Mouse (Mus musculus): ENCODE measurements around the gene Adarb1. TPM values are rescaled to one million over a fixed set of nuclear protein-coding genes. Genes with fewer than 3 reads are reported as not detected.

The Adarb1 gene
- polyA plus RNA-seq, 1 experiment from 2014 or later = 5.4 TPM

GRCm38 (mm10) chr10:77440841-77441755 lies 23.0 kb upstream of the Adarb1 start:
- H3K9ac ChIP-seq (ENCODE audit: low read depth, low read length) = no peak overlapping the region
- WGBS = 61% methylated on average over 18 of the region's 19 CpGs
- peak; percentile 27 for DNase-seq (ENCODE audit: low spot score)
- no peak overlapping the region for H3K27ac ChIP-seq (replicated peaks; ENCODE audit: low read depth, low read length)
- H3K36me3 ChIP-seq (ENCODE audit: control insufficient read depth, insufficient read depth, low read length) = no peaks in the 10 kb centered on the region
- peaks cover 9% of the 10 kb centered on the region for H3K9me3 ChIP-seq (ENCODE audit: control insufficient read depth, low read length)
- no peak overlapping the region for H3K4me3 ChIP-seq (ENCODE audit: low read depth, low read length)
- H3K27me3 ChIP-seq (replicated peaks; ENCODE audit: control insufficient read depth, insufficient read depth, low read length) = no peaks in the 10 kb centered on the region
- H3K4me1 ChIP-seq (ENCODE audit: control insufficient read depth, insufficient read depth, low read length) = 0 out of 2 replicates have a peak, but pooled peaks cover 6% of the 10 kb centered on the region
- peak; percentile 54; the same call in 1 of the 2 replicates for ATAC-seq (ENCODE audit: low read depth)
- no peak overlapping the region for H3K4me2 ChIP-seq (ENCODE audit: low read depth, low read length)

GRCm38 (mm10) chr10:77440286-77440685 lies 22.2 kb upstream of the Adarb1 start:
- Histone ChIP-seq H3K27ac (replicated peaks; ENCODE audit: low read depth, low read length) (no peak overlapping the region), H3K27me3 (replicated peaks; ENCODE audit: control insufficient read depth, insufficient read depth, low read length) (no peaks in the 10 kb centered on the region), H3K36me3 (ENCODE audit: control insufficient read depth, insufficient read depth, low read length) (no peaks in the 10 kb centered on the region), H3K4me2 (ENCODE audit: low read depth, low read length) (no peak overlapping the region), H3K9me3 (ENCODE audit: control insufficient read depth, low read length) (peaks cover 6% of the 10 kb centered on the region), H3K4me3 (ENCODE audit: low read depth, low read length) (no peak overlapping the region), H3K9ac (ENCODE audit: low read depth, low read length) (no peak overlapping the region), H3K4me1 (ENCODE audit: control insufficient read depth, insufficient read depth, low read length) (0 out of 2 replicates have a peak, but pooled peaks cover 6% of the 10 kb centered on the region)
- ATAC-seq (ENCODE audit: low read depth) = no peak
- no peak for DNase-seq (ENCODE audit: low spot score)
- WGBS = 29% methylated on average over 6 of the region's 6 CpGs

GRCm38 (mm10) chr10:77439026-77439425 lies 21.0 kb upstream of the Adarb1 start:
- 84% methylated on average over 3 of the region's 3 CpGs for WGBS
- Histone ChIP-seq H3K4me2 (ENCODE audit: low read depth, low read length) (no peak overlapping the region), H3K4me3 (ENCODE audit: low read depth, low read length) (no peak overlapping the region), H3K4me1 (ENCODE audit: control insufficient read depth, insufficient read depth, low read length) (peaks cover 18% of the 10 kb centered on the region), H3K27me3 (replicated peaks; ENCODE audit: control insufficient read depth, insufficient read depth, low read length) (no peaks in the 10 kb centered on the region), H3K36me3 (ENCODE audit: control insufficient read depth, insufficient read depth, low read length) (no peaks in the 10 kb centered on the region), H3K27ac (replicated peaks; ENCODE audit: low read depth, low read length) (no peak overlapping the region), H3K9ac (ENCODE audit: low read depth, low read length) (no peak overlapping the region), H3K9me3 (ENCODE audit: control insufficient read depth, low read length) (no peaks in the 10 kb centered on the region)
- ATAC-seq (ENCODE audit: low read depth) = no peak
- no peak for DNase-seq (ENCODE audit: low spot score)

GRCm38 (mm10) chr10:77438021-77438420 lies 20.0 kb upstream of the Adarb1 start:
- ATAC-seq (ENCODE audit: low read depth) (no peak), DNase-seq (ENCODE audit: low spot score) (no peak)
- WGBS = 42% methylated on average over 1 of the region's 1 CpGs
- H3K9me3 ChIP-seq (ENCODE audit: control insufficient read depth, low read length) = no peaks in the 10 kb centered on the region
- H3K4me1 ChIP-seq (ENCODE audit: control insufficient read depth, insufficient read depth, low read length) = peaks cover 19% of the 10 kb centered on the region
- no peaks in the 10 kb centered on the region for H3K27me3 ChIP-seq (replicated peaks; ENCODE audit: control insufficient read depth, insufficient read depth, low read length)
- no peak overlapping the region for H3K9ac ChIP-seq (ENCODE audit: low read depth, low read length)
- H3K4me2 ChIP-seq (ENCODE audit: low read depth, low read length) = no peak overlapping the region
- no peak overlapping the region for H3K27ac ChIP-seq (replicated peaks; ENCODE audit: low read depth, low read length)
- no peak overlapping the region for H3K4me3 ChIP-seq (ENCODE audit: low read depth, low read length)
- no peaks in the 10 kb centered on the region for H3K36me3 ChIP-seq (ENCODE audit: control insufficient read depth, insufficient read depth, low read length)

GRCm38 (mm10) chr10:77435343-77435742 lies 17.3 kb upstream of the Adarb1 start:
- H3K27ac ChIP-seq (replicated peaks; ENCODE audit: low read depth, low read length) = no peak overlapping the region
- no peak overlapping the region for H3K4me3 ChIP-seq (ENCODE audit: low read depth, low read length)
- H3K9ac ChIP-seq (ENCODE audit: low read depth, low read length) = no peak overlapping the region
- no peaks in the 10 kb centered on the region for H3K9me3 ChIP-seq (ENCODE audit: control insufficient read depth, low read length)
- ATAC-seq (ENCODE audit: low read depth) (no peak), DNase-seq (ENCODE audit: low spot score) (no peak)
- no peak overlapping the region for H3K4me2 ChIP-seq (ENCODE audit: low read depth, low read length)
- H3K36me3 ChIP-seq (ENCODE audit: control insufficient read depth, insufficient read depth, low read length) = no peaks in the 10 kb centered on the region
- H3K4me1 ChIP-seq (ENCODE audit: control insufficient read depth, insufficient read depth, low read length) = peaks cover 13% of the 10 kb centered on the region
- 50% methylated on average over 4 of the region's 4 CpGs for WGBS
- no peaks in the 10 kb centered on the region for H3K27me3 ChIP-seq (replicated peaks; ENCODE audit: control insufficient read depth, insufficient read depth, low read length)

GRCm38 (mm10) chr10:77434457-77435151 lies 16.5 kb upstream of the Adarb1 start:
- H3K4me3 ChIP-seq (ENCODE audit: low read depth, low read length) = no peak overlapping the region
- H3K27ac ChIP-seq (replicated peaks; ENCODE audit: low read depth, low read length) = 0 out of 2 replicates have a peak overlapping the region, but pooled peaks have one; percentile 10
- H3K36me3 ChIP-seq (ENCODE audit: control insufficient read depth, insufficient read depth, low read length) = no peaks in the 10 kb centered on the region
- DNase-seq (ENCODE audit: low spot score) = peak; percentile 68
- H3K27me3 ChIP-seq (replicated peaks; ENCODE audit: control insufficient read depth, insufficient read depth, low read length) = no peaks in the 10 kb centered on the region
- ATAC-seq (ENCODE audit: low read depth) = no peak
- peak overlapping the region; percentile 36 for H3K4me2 ChIP-seq (ENCODE audit: low read depth, low read length)
- H3K4me1 ChIP-seq (ENCODE audit: control insufficient read depth, insufficient read depth, low read length) = peaks cover 13% of the 10 kb centered on the region
- H3K9ac ChIP-seq (ENCODE audit: low read depth, low read length) = no peak overlapping the region
- 36% methylated on average over 18 of the region's 18 CpGs for WGBS
- no peaks in the 10 kb centered on the region for H3K9me3 ChIP-seq (ENCODE audit: control insufficient read depth, low read length)

GRCm38 (mm10) chr10:77434076-77434456 lies 16.0 kb upstream of the Adarb1 start:
- Histone ChIP-seq H3K9ac (ENCODE audit: low read depth, low read length) (no peak overlapping the region), H3K36me3 (ENCODE audit: control insufficient read depth, insufficient read depth, low read length) (no peaks in the 10 kb centered on the region), H3K4me2 (ENCODE audit: low read depth, low read length) (peak overlapping the region; percentile 36; the same call in 1 of the 2 replicates), H3K9me3 (ENCODE audit: control insufficient read depth, low read length) (no peaks in the 10 kb centered on the region), H3K27ac (replicated peaks; ENCODE audit: low read depth, low read length) (0 out of 2 replicates have a peak overlapping the region, but pooled peaks have one; percentile 10), H3K4me3 (ENCODE audit: low read depth, low read length) (no peak overlapping the region), H3K27me3 (replicated peaks; ENCODE audit: control insufficient read depth, insufficient read depth, low read length) (no peaks in the 10 kb centered on the region), H3K4me1 (ENCODE audit: control insufficient read depth, insufficient read depth, low read length) (peaks cover 13% of the 10 kb centered on the region)
- ATAC-seq (ENCODE audit: low read depth) (no peak), DNase-seq (ENCODE audit: low spot score) (no peak)
- WGBS = 41% methylated on average over 4 of the region's 4 CpGs

- ATAC-seq (ENCODE audit: low read depth) = no peak
- Histone ChIP-seq H3K27ac (replicated peaks; ENCODE audit: low read depth, low read length) (no peak overlapping the region), H3K4me1 (ENCODE audit: control insufficient read depth, insufficient read depth, low read length) (peaks cover 13% of the 10 kb centered on the region), H3K9ac (ENCODE audit: low read depth, low read length) (no peak overlapping the region), H3K27me3 (replicated peaks; ENCODE audit: control insufficient read depth, insufficient read depth, low read length) (no peaks in the 10 kb centered on the region), H3K4me3 (ENCODE audit: low read depth, low read length) (no peak overlapping the region), H3K9me3 (ENCODE audit: control insufficient read depth, low read length) (no peaks in the 10 kb centered on the region), H3K36me3 (ENCODE audit: control insufficient read depth, insufficient read depth, low read length) (no peaks in the 10 kb centered on the region), H3K4me2 (ENCODE audit: low read depth, low read length) (no peak overlapping the region)
- no peak for DNase-seq (ENCODE audit: low spot score)
Measured at GRCm38 (mm10) chr10:77430771-77431170, 12.7 kb upstream of the Adarb1 start.

Measured in embryonic facial prominence, embryonic 14.5 days (tissue).